ENCODE assay signal across 8 mouse cellular contexts in the genomic region with DNA sequence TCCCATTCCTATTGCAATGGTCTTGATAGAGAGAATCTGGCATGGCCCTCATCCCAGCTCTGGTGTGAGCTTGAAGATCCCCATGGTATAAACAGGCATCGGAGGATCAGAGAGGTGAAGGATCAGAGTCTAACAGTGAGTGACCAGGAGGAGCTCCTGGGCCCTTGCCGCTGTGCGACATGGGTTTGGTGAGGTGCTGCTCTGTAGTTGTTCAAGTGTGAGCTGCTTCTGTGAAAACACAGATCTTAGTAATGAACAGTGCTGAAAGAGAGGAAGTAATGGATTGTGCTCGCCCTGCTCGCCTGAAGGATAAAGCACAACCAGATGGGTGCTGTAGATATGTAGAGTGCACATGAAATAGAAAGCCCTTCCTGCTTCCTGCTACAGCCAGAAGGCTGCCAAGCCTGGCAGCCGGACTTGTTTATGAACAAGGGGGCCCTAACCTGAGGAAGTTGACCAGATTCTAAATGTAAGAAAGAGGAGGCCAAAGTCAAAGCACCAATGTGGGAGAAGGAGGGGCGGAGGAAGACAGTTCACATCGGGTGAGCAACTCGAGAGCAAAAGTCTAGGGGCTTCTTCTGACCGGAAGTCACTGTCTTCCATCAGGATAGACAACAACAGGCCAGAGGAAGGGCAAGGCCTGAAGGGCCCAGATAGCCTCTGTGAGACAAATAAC.
DNase-seq lines count a peak whose midpoint lies in the region; ATAC-seq and TF ChIP-seq lines count a peak whose summit lies in the region.

No protein-coding gene starts in this region.

- H3K9ac ChIP-seq in kidney, embryonic 14.5 days (ENCODE audit: low read depth, low read length) = peak overlapping the region; percentile 37; the same call in 1 of the 2 replicates
- no peak overlapping the region for H3K9ac ChIP-seq in lung, postnatal 0 days (replicated peaks; ENCODE audit: low read depth)

- no peak overlapping the region for H3K4me2 ChIP-seq in kidney, embryonic 14.5 days (replicated peaks; ENCODE audit: low read depth, low read length)
- H3K4me2 ChIP-seq in lung, postnatal 0 days (replicated peaks; ENCODE audit: low read depth, low read length) = 0 out of 2 replicates have a peak overlapping the region, but pooled peaks have one; percentile 6

- no peak for TF ChIP-seq POLR2A in cerebellum, adult 2 months (IDR thresholded peaks at IDR 0.05; ENCODE audit: borderline replicate concordance, insufficient read depth, low read length)

- H3K4me3 ChIP-seq in kidney, embryonic 14.5 days (ENCODE audit: low read length) = no peak overlapping the region
- no peak overlapping the region for H3K4me3 ChIP-seq in lung, postnatal 0 days (ENCODE audit: low read depth, low read length)
- H3K4me3 ChIP-seq in cerebellum, adult 2 months (replicated peaks; ENCODE audit: insufficient read depth, low read depth, low read length) = no peak overlapping the region

- DNase-seq in adrenal gland, adult (ENCODE audit: inconsistent age in 2 of 2, low spot score in 1 of 2) = peak; percentile 52 to 73
- no peak for DNase-seq in adrenal gland, postnatal 4 days (ENCODE audit: low spot score in 2 of 2)
- peak; percentile 75 for DNase-seq in lung, postnatal 0 days (ENCODE audit: low spot score)
- DNase-seq in cerebellum, adult 2 months = no peak
- DNase-seq in right cerebral cortex, postnatal 14 days = no peak
- DNase-seq in spleen, postnatal 4 days (ENCODE audit: low spot score in 2 of 2) = no peak

- peak; percentile 94 for TF ChIP-seq EP300 in lung, postnatal 0 days (IDR thresholded peaks at IDR 0.05)

- no peaks in the 10 kb centered on the region for H3K9me3 ChIP-seq in kidney, embryonic 14.5 days (ENCODE audit: control insufficient read depth, low read length)
- H3K9me3 ChIP-seq in lung, postnatal 0 days (ENCODE audit: low read length) = no peaks in the 10 kb centered on the region

- H3K27ac ChIP-seq in kidney, embryonic 14.5 days (ENCODE audit: low read depth, low read length) = peak overlapping the region; percentile 57; the same call in 1 of the 2 replicates
- H3K27ac ChIP-seq in lung, postnatal 0 days (ENCODE audit: low read length) = peak overlapping the region; percentile 82
- no peak overlapping the region for H3K27ac ChIP-seq in cerebellum, adult 2 months (ENCODE audit: insufficient read depth, low read length)

- TF ChIP-seq CTCF in lung, postnatal 0 days (IDR thresholded peaks at IDR 0.05) = no peak
- TF ChIP-seq CTCF in cerebellum, adult 2 months (IDR thresholded peaks at IDR 0.05; ENCODE audit: borderline replicate concordance, insufficient read depth, low read depth, low read length) = no peak

- 60% methylated on average over 10 of the region's 10 CpGs for WGBS in kidney, embryonic 14.5 days
- WGBS in lung, postnatal 0 days = 48% methylated on average over 10 of the region's 10 CpGs
- WGBS in cerebellum, adult 2 months = 82% methylated on average over 10 of the region's 10 CpGs

- peaks cover 16% of the 10 kb centered on the region; the same call in 1 of the 2 replicates for H3K4me1 ChIP-seq in kidney, embryonic 14.5 days (ENCODE audit: control insufficient read depth, insufficient read depth, low read length)
- H3K4me1 ChIP-seq in lung, postnatal 0 days (ENCODE audit: insufficient read depth, low read depth, low read length) = peaks cover 26% of the 10 kb centered on the region
- no peaks in the 10 kb centered on the region; the same call in 1 of the 2 replicates for H3K4me1 ChIP-seq in cerebellum, adult 2 months (ENCODE audit: control insufficient read depth, insufficient read depth, low read length)

- H3K36me3 ChIP-seq in kidney, embryonic 14.5 days (ENCODE audit: control insufficient read depth, insufficient read depth, low read length) = peaks cover 83% of the 10 kb centered on the region
- H3K36me3 ChIP-seq in lung, postnatal 0 days (ENCODE audit: insufficient read depth, low read length) = peaks cover 10% of the 10 kb centered on the region

- ATAC-seq in erythroid progenitor cell, adult 5-6 weeks (replicated peaks; ENCODE audit: low FRiP score, poor library complexity, severe bottlenecking) = peak; percentile 47; the same call in 1 of the 2 replicates
- 0 out of 2 replicates have a peak, but pooled peaks have one; percentile 21 for ATAC-seq in kidney, embryonic 14.5 days (ENCODE audit: low FRiP score, low TSS enrichment)
- peak; percentile 65 for ATAC-seq in lung, postnatal 0 days

- no peaks in the 10 kb centered on the region for H3K27me3 ChIP-seq in kidney, embryonic 14.5 days (ENCODE audit: control insufficient read depth, insufficient read depth, low read length)
- no peaks in the 10 kb centered on the region for H3K27me3 ChIP-seq in lung, postnatal 0 days (replicated peaks; ENCODE audit: insufficient read depth, low read length)
- no peaks in the 10 kb centered on the region for H3K27me3 ChIP-seq in cerebellum, adult 2 months (ENCODE audit: control insufficient read depth, insufficient read depth, low read length)

Comparison
In these comparisons a context has a peak if more than half of its experiments do, and no peak if none do; other contexts are left out.
1. DNase-seq: peak in adrenal gland, adult (2 of 2) and lung, postnatal 0 days (single experiment); none in adrenal gland, postnatal 4 days (0 of 2), cerebellum, adult 2 months (0 of 2), right cerebral cortex, postnatal 14 days (single experiment) and spleen, postnatal 4 days (0 of 2).
2. Peak in every context shown above with its lines, with median percentiles within 50 percentile points of each other: ATAC-seq.